Mouse (Mus musculus) CH12.LX (cell line): ENCODE results near the gene Chrna1. TPM values are rescaled to one million over a fixed set of nuclear protein-coding genes. Genes with fewer than 3 reads are reported as not detected.

Experiments
- DNase-seq: peaks from one replicate; pipeline ENCODE4 v3.0.0-alpha.2; 2013; ENCODE audit errors: extremely low read depth
- H3K27ac ChIP-seq: 2 replicates; pipeline ENCODE4 v1.5.1; 2012; ENCODE audit warnings: low read depth, mild to moderate bottlenecking, control low read depth, moderate library complexity; ENCODE audit not compliant: insufficient read depth
- H3K27me3 ChIP-seq: replicated peaks from 2 replicates; pipeline ENCODE3; 2012; ENCODE audit warnings: inconsistent platforms
- H3K36me3 ChIP-seq, 2 experiments: replicated peaks in 1 of 2; 2 replicates each; pipeline versions ENCODE3 to v1.6.1; 2012; ENCODE audit warnings: inconsistent platforms in 1 of 2, low read length in 1 of 2, mild to moderate bottlenecking in 1 of 2, mixed read lengths in 1 of 2, moderate library complexity in 1 of 2; ENCODE audit not compliant: control insufficient read depth in 1 of 2, insufficient read depth in 1 of 2
- H3K4me1 ChIP-seq, 2 experiments: 2 replicates each; pipeline ENCODE4 v1.6.1; 2012; ENCODE audit warnings: inconsistent platforms in 1 of 2, moderate library complexity in 1 of 2; ENCODE audit not compliant: insufficient read depth in 2 of 2, control insufficient read depth in 1 of 2
- H3K4me2 ChIP-seq: 2 replicates; pipeline ENCODE4 v1.6.1; 2012; ENCODE audit warnings: low read depth, mild to moderate bottlenecking, control low read depth; ENCODE audit not compliant: poor library complexity, insufficient read depth, severe bottlenecking
- H3K4me3 ChIP-seq, 3 experiments: fragments of 150-350 bp in 1 of 3; sonication (generic) in 1 of 3; replicated peaks in 1 of 3; 2 replicates each; pipeline versions ENCODE3 to v1.5.1; 2011 to 2012; ENCODE audit warnings: low read depth in 2 of 3, low read length in 2 of 3, mild to moderate bottlenecking in 2 of 3, moderate library complexity in 2 of 3, control low read depth in 1 of 3, improper control_type of control experiment in 1 of 3, inconsistent platforms in 1 of 3, mixed read lengths in 1 of 3; ENCODE audit not compliant: poor library complexity in 1 of 3
- H3K79me2 ChIP-seq: replicated peaks from 2 replicates; pipeline ENCODE4 v1.6.1; 2012; ENCODE audit warnings: mild to moderate bottlenecking, moderate library complexity; ENCODE audit not compliant: control insufficient read depth, poor library complexity, insufficient read depth, severe bottlenecking; ENCODE audit errors: extremely low read depth
- H3K9ac ChIP-seq: 2 replicates; pipeline ENCODE4 v1.6.1; 2012; ENCODE audit warnings: low read depth, mild to moderate bottlenecking, control low read depth, moderate library complexity; ENCODE audit not compliant: insufficient read depth
- H3K9me3 ChIP-seq: replicated peaks from 2 replicates; pipeline ENCODE3; 2012; ENCODE audit warnings: low read length, inconsistent platforms, mixed read lengths
- BHLHE40 ChIP-seq: IDR thresholded peaks from 2 replicates; pipeline ENCODE4 v1.6.1; 2011; ENCODE audit warnings: mild to moderate bottlenecking, low read depth, low read length, improper control_type of control experiment
- CHD1 ChIP-seq: IDR thresholded peaks from 2 replicates; pipeline ENCODE4 v1.6.1; 2012; ENCODE audit warnings: low read depth, low read length, improper control_type of control experiment, inconsistent platforms
- CHD2 ChIP-seq: IDR thresholded peaks from 2 replicates; pipeline ENCODE4 v1.6.1; 2011; ENCODE audit warnings: low read length, improper control_type of control experiment
- ELF1 ChIP-seq: IDR thresholded peaks from 2 replicates; pipeline ENCODE4 v1.6.1; 2014; ENCODE audit warnings: low read depth, mild to moderate bottlenecking, inconsistent platforms, low read length, improper control_type of control experiment
- IRF4 ChIP-seq: IDR thresholded peaks from 2 replicates; pipeline ENCODE4 v1.6.1; 2014; ENCODE audit warnings: low read depth, mild to moderate bottlenecking, inconsistent platforms, low read length, improper control_type of control experiment
- JUND ChIP-seq: conservative IDR thresholded peaks from 2 replicates; pipeline ENCODE4 v1.6.1; 2011; ENCODE audit warnings: low read depth, low read length, improper control_type of control experiment
- MYC ChIP-seq: IDR thresholded peaks from 2 replicates; pipeline ENCODE4 v1.6.1; 2011; ENCODE audit warnings: low read depth, mild to moderate bottlenecking, improper control_type of control experiment, low read length
- SMC3 ChIP-seq: IDR thresholded peaks from 2 replicates; pipeline ENCODE4 v1.6.1; 2011; ENCODE audit warnings: low read depth, low read length, improper control_type of control experiment
- USF1 ChIP-seq: IDR thresholded peaks from 2 replicates; pipeline ENCODE4 v1.6.1; 2014; ENCODE audit warnings: low read depth, mild to moderate bottlenecking, inconsistent platforms, low read length, improper control_type of control experiment
- USF2 ChIP-seq: conservative IDR thresholded peaks from 2 replicates; pipeline ENCODE4 v1.6.1; 2011; ENCODE audit warnings: low read depth, low read length, improper control_type of control experiment
- ZKSCAN1 ChIP-seq: IDR thresholded peaks from 2 replicates; pipeline ENCODE4 v1.6.1; 2012; ENCODE audit warnings: low read depth, inconsistent platforms, low read length, improper control_type of control experiment, borderline replicate concordance
- dilution Hi-C: fragments of 300-500 bp; cut with MboI; formaldehyde crosslinking; loops from 2 replicates; pipeline ENCODE4 v1.14.3; 2020; ENCODE audit warnings: low sequenced_read_pairs; ENCODE audit not compliant: extremely low pct_unique_long_range_greater_than_20kb, extremely low pct_ligation_motif_present
- in situ Hi-C: fragments of 300-500 bp; cut with MboI; formaldehyde crosslinking; loops from 3 replicates; pipeline ENCODE4 v1.14.3; 2019; ENCODE audit warnings: low sequenced_read_pairs, low pct_ligation_motif_present, low pct_unique_long_range_greater_than_20kb, mixed read lengths
- polyA plus RNA-seq: library from polyadenylated mRNA; unstranded; fragments of >175 nt; gene quantifications from 2 replicates; pipeline ENCODE4 v1.2.1, GENCODE M21; 2012; ENCODE audit warnings: low read depth; ENCODE audit not compliant: insufficient read length
- total RNA-seq, 2 experiments: library from RNA; depleted of rRNA; stranded (reverse); fragments of 300-350 nt in 1 of 2; fragments of >200 nt in 1 of 2; gene quantifications; 2 replicates each; pipeline ENCODE4 v1.2.3; 2012 to 2014

Gene Chrna1
- total and polyA plus RNA-seq, 3 experiments: not detected

- Histone ChIP-seq H3K9me3 (no peaks in the 10 kb centered on the region), H3K79me2 (no peaks in the 10 kb centered on the region), H3K27me3 (no peaks in the 10 kb centered on the region), H3K4me2 (no peak overlapping the region), H3K36me3 (peaks cover 0 to 12% of the 10 kb centered on the region in 2 experiments), H3K9ac (no peak overlapping the region), H3K4me1 (peaks cover 0 to 6% of the 10 kb centered on the region in 2 experiments; a peak in 2 of 4 replicates), H3K27ac (no peak overlapping the region)
- no peak for DNase-seq
- in situ Hi-C loops (no loop called here), dilution Hi-C loops (no loop called here)
- no peak for TF ChIP-seq IRF4
- TF ChIP-seq, all 38 proteins: peak for 0
- H3K4me3 ChIP-seq: no peak overlapping the region
Measured at GRCm38 (mm10) chr2:73614303-73614702, 34.2 kb upstream of the Chrna1 start.

DNA sequence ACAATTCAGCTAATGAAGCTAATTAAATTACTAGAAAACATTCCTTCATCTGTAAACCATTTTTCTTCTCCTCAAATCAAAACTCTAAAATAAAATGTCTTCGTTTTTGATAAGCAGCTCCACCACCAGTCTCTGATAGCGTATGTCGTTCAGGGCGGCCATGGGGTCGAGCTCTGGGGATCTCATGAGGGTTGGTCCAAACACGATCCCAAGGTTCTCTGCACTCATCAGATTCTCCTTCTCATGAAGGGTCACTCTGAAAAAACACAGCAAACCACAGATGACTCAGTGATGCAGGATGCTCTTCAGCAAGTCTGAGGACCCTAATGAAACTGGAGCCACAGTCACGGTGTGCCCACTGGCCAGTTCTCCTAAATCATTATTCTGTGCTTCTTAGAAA is 32.8 kb upstream of the Chrna1 start:
- TF ChIP-seq USF1 (no peak), CHD2 (no peak)
- no peaks in the 10 kb centered on the region for H3K27me3 ChIP-seq
- H3K4me1 ChIP-seq: no peaks in the 10 kb centered on the region

DNA sequence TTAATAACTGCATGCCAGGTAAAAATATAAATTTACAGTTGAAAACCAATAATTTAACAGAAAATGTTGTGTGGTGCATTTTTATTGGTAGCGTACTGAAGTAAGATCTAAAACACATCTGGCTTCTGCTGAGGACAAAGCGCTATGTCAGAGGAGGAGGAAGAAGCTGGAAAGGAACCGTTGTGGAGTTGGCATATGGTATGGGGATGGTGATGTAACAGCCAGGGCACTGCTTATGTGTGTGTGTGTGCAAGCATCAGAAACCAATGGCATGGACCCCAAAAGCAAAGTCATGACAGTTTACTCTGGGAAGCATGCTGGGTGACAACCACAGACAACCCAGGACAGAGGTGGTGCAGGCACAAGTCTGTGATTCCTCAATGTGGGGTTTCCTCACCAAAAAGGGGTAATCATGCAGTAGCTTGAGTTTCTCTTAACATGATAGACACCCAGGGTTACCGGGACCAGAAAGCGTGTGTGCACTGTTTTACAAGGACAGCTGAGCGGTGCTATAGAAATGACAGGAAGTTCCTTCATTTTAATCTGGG is 32.3 kb upstream of the Chrna1 start:
- Histone ChIP-seq H3K4me2 (no peak overlapping the region), H3K4me1 (no peaks in the 10 kb centered on the region; a peak in 1 of 4 replicates), H3K36me3 (peaks cover 0 to 10% of the 10 kb centered on the region in 2 experiments), H3K79me2 (no peaks in the 10 kb centered on the region), H3K9me3 (no peaks in the 10 kb centered on the region), H3K9ac (no peak overlapping the region), H3K27ac (no peak overlapping the region), H3K4me3 (no peak overlapping the region), H3K27me3 (no peaks in the 10 kb centered on the region)
- dilution Hi-C loops: no loop called here
- no peak for DNase-seq
- in situ Hi-C loops: no loop called here
- TF ChIP-seq SMC3 (no peak), JUND (no peak), BHLHE40 (no peak), ELF1 (no peak), MYC (no peak), ZKSCAN1 (no peak), USF2 (no peak), CHD1 (no peak)

More for the DNA sequence above, 32.8 kb upstream of the Chrna1 start:
- no peak overlapping the region for H3K4me2 ChIP-seq
- in situ Hi-C loops: no loop called here
- no peak overlapping the region for H3K27ac ChIP-seq
- dilution Hi-C loops: no loop called here
- H3K4me3 ChIP-seq: no peak overlapping the region
- no peak for DNase-seq
- no peaks in the 10 kb centered on the region for H3K79me2 ChIP-seq
- H3K9ac ChIP-seq: no peak overlapping the region
- H3K36me3 ChIP-seq: peaks cover 0 to 12% of the 10 kb centered on the region in 2 experiments
- H3K9me3 ChIP-seq: no peaks in the 10 kb centered on the region
